Mouse (Mus musculus) hindbrain, embryonic 10.5 days (tissue): ENCODE measurements around the gene Drap1. TPM values are rescaled to one million over a fixed set of nuclear protein-coding genes. Genes with fewer than 3 reads are reported as not detected.

Experiments
- DNase-seq: peaks from one replicate; pipeline ENCODE4 v3.0.0-alpha.2; 2017; ENCODE audit warnings: low spot score
- H3K27ac ChIP-seq: fragments of 300-500 bp; sonication (generic); 2 replicates; pipeline ENCODE4 v1.5.1; 2016; ENCODE audit warnings: mild to moderate bottlenecking, moderate library complexity
- H3K27me3 ChIP-seq: fragments of 300-500 bp; sonication (generic); 2 replicates; pipeline ENCODE4 v1.6.1; 2016; ENCODE audit warnings: mild to moderate bottlenecking; ENCODE audit not compliant: poor library complexity, insufficient read depth, severe bottlenecking
- H3K36me3 ChIP-seq: fragments of 300-500 bp; sonication (generic); 2 replicates; pipeline ENCODE4 v1.6.1; 2016; ENCODE audit warnings: mild to moderate bottlenecking, moderate library complexity
- H3K4me1 ChIP-seq: fragments of 300-500 bp; sonication (generic); replicated peaks from 2 replicates; pipeline ENCODE4 v1.6.1; 2016; ENCODE audit warnings: mild to moderate bottlenecking
- H3K4me3 ChIP-seq: fragments of 300-500 bp; sonication (generic); 2 replicates; pipeline ENCODE4 v1.5.1; 2016; ENCODE audit warnings: mild to moderate bottlenecking, moderate library complexity
- H3K9me3 ChIP-seq: fragments of 300-500 bp; sonication (generic); 2 replicates; pipeline ENCODE4 v1.6.1; 2016; ENCODE audit warnings: mild to moderate bottlenecking, moderate library complexity
- WGBS: fragments of 180-500 bp; shearing (Covaris S2); methylation state at CpG from one replicate; pipeline ENCODE4 v1.1.7; 2016; 5-methylcytosine and 5-hydroxymethylcytosine counted together
- polyA plus RNA-seq: library from polyadenylated mRNA; unstranded; fragments of >200 nt; fragmentation: Nextera tagmentation; extraction: Ambion mirVana; gene quantifications from 2 replicates; pipeline ENCODE4 v1.2.1, GENCODE M21; 2016

The Drap1 gene
- polyA plus RNA-seq = 223 and 271 TPM in 2 replicates

DNA sequence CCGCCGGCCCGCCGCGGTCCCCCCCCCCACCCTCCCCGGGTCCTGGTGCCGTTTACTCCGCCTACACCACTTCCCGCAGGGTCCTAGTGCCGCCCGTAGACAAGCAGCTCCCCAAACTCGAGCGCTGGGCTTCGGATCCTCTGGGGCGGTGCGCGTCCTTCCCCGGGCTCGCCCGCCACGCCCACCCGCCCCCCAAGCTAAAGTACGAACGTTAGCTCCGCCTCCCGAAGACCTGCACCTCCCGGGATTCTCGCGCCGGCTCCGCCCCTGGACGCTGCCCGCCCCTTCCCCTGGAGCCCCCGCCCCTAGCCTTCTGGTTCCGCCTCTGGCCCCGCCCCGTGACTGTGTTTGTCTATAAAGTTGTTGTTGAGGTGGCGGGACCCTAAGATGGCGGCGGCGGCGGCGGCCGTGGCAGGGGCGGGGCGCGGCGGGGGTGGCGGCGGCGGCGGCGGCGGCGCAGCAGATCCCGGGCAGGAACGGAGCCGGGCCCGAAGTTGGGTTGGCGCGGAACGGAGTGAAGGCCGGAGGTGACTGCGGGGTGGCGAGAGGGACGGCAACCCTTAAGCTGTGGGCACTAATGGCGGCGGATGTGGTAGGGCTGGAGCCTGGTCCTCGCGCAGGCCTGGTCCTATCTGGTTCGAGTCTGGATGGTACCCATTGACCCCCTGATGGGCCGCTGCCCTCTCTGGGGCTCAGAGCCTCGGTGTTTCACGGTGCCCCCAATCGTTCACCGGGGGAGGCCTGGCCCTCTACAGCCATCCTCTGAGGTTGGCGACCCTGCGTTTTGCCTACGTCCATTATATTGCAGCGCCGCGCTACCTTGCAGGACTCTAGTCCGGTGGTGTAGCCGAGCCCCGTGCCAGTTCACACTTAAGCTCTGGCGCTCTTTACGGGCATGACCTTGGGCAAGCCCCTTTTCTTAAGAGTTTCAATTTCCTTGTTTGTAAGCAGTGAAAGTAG lies at the start of gene Drap1, which contains the start of gene AI837181:
Gene Drap1, minus strand, starts transcription at position 198 of the 960 bp plus-strand sequence.
Gene AI837181, plus strand, starts transcription at position 363 of the 960 bp plus-strand sequence.
- peaks cover 57% of the 10 kb centered on the region for H3K36me3 ChIP-seq
- peaks cover 42% of the 10 kb centered on the region for H3K4me1 ChIP-seq

DNA sequence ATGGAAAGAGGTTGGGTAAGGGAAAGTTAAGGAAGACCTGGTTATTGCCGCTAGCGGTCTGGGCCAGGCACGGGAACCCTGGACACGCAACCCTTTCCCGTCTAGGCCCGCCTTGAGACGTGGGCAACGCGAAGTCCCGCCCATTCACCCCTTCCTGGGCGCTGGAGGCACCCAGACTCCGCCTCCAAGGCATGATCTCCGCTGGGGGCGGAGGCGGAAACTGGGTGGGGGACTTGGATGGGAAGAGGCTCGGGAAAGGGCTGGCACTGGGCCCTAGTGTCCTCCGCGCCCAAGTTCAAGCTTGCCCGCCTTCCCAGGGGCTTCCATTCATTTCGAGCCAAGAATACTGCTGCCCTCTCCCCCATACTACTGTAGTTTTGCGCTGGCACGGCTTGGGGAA lies 48.9 kb upstream of the Drap1 start, which contains the start of gene Efemp2:
Gene Efemp2, plus strand, starts transcription at position 235 of the 400 bp plus-strand sequence.
- DNase-seq = peak; percentile 75
- 3% methylated on average over 22 of the region's 22 CpGs for WGBS

More for the DNA sequence above, at the start of gene Drap1, which contains the start of gene AI837181:
- peak; percentile 97 for DNase-seq
- Histone ChIP-seq H3K27ac (peak within 1 kb of the TSS; percentile 98), H3K4me3 (peak within 1 kb of the TSS; percentile 90), H3K9me3 (no peaks in the 10 kb centered on the region), H3K27me3 (no peaks in the 10 kb centered on the region)
- under 1% methylated on average over 87 of the region's 87 CpGs for WGBS

DNA sequence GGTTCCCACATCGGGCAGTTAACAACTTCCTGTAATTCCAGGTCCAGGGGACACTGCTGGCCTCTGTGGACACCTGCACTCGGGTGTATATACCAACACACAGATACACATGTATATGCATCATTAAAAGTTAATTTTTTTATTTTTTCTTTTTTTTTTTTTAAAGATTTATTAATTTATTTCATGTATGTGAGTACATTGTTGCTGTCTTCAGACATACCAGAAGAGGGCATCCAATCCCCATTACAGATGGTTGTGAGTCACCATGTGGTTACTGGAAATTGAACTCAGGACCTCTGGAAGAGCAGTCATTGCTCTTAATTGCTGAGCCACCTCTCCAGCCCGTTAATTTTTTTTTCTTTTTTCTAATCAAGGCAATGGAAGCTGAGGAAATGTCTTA lies 48.1 kb upstream of the Drap1 start:
- H3K27ac ChIP-seq = no peak overlapping the region
- no peak overlapping the region for H3K4me3 ChIP-seq
- peaks cover 18% of the 10 kb centered on the region for H3K27me3 ChIP-seq
- no peaks in the 10 kb centered on the region for H3K9me3 ChIP-seq
- H3K4me1 ChIP-seq = peaks cover 31% of the 10 kb centered on the region
- peaks cover 12% of the 10 kb centered on the region for H3K36me3 ChIP-seq
- no peak for DNase-seq
- WGBS = 76% methylated on average over 3 of the region's 3 CpGs

More for the DNA sequence above, 48.9 kb upstream of the Drap1 start, which contains the start of gene Efemp2:
- Histone ChIP-seq H3K4me1 (peaks cover 27% of the 10 kb centered on the region), H3K27ac (peak within 1 kb of the TSS; percentile 94), H3K4me3 (peak within 1 kb of the TSS; percentile 76), H3K27me3 (peaks cover 18% of the 10 kb centered on the region), H3K9me3 (no peaks in the 10 kb centered on the region), H3K36me3 (peaks cover 14% of the 10 kb centered on the region)

DNA sequence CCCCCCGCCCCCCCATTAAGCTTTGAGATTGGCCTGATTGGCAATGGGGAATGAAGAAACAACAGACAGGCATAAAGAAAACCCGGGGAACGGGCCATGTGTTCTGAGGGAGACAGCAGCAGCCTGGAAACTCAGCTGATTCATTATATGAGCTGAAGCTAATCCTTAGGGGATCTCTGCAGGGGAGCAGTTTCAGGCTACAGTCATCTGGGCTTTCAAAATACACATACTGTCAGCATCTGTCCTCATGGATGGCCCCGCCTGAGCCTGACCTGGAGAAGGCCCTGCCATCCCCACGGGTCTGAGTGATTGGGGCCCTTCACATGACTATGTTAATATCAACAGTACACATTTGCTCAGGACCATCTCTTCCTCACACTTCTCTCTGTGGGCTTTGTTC lies 47.1 kb upstream of the Drap1 start:
- DNase-seq = no peak
- 55% methylated on average over 5 of the region's 5 CpGs for WGBS
- no peaks in the 10 kb centered on the region for H3K9me3 ChIP-seq
- peaks cover 17% of the 10 kb centered on the region for H3K36me3 ChIP-seq
- no peak overlapping the region for H3K4me3 ChIP-seq
- H3K27ac ChIP-seq = no peak overlapping the region; the same call in 1 of the 2 replicates
- H3K27me3 ChIP-seq = peaks cover 18% of the 10 kb centered on the region
- peaks cover 31% of the 10 kb centered on the region for H3K4me1 ChIP-seq

DNA sequence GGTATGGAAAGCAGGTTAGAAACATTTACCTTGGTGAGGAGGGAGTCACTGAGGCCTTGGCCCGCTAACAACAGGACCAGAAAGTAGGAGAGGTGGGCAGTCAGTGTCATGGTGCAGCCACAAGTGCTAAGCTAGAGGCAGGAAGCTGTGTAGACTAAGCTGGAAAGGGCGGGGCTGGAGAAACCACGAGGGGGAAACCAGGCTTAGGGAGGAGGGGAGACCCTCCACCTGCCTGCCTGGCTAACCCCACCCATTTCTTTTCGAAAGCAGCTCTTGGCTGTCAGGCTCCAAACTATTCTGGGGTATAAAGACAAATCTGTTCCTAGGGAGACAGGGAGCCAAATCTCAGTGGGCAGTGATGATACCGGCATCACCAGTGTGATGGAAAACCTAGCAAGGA lies 43.6 kb upstream of the Drap1 start, which contains the start of gene Ctsw:
Gene Ctsw, minus strand, starts transcription at position 134 of the 400 bp plus-strand sequence.
- no peaks in the 10 kb centered on the region for H3K9me3 ChIP-seq
- H3K27ac ChIP-seq = no peak within 1 kb of the TSS
- WGBS = 67% methylated on average over 5 of the region's 5 CpGs
- DNase-seq = no peak
- H3K4me1 ChIP-seq = peaks cover 14% of the 10 kb centered on the region
- H3K36me3 ChIP-seq = peaks cover 51% of the 10 kb centered on the region
- peaks cover 4% of the 10 kb centered on the region for H3K27me3 ChIP-seq
- H3K4me3 ChIP-seq = no peak within 1 kb of the TSS

DNA sequence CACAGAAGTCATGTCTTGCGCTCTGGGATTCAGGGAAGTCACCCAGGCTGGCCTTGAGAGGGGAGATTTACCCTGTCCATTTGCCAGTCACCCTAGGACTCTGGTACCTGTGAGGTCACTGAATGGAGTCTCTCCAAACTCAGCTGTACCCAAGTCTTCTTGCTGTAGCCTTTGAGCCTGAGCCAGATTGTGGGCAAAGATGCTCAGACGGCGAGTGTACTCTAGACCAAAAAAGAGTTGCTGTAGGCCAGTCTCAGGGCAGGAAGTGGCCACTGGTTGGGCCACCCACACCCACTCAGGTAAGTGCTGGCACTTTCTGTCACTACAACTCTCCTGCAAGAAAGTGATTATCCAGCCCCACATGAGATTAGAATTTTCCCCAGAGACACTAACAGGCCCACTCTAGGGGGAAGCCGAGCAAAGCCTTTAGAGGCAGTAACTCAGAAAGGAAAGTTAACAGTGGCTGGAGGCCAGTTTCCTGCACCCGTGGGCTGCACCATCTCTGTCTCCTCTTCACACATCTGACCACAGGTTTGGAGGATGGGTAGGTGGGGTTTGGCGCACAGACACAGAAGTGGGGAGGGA lies 42.2 kb upstream of the Drap1 start:
- no peak overlapping the region for H3K4me3 ChIP-seq
- DNase-seq = no peak
- no peak overlapping the region for H3K27ac ChIP-seq
- peaks cover 63% of the 10 kb centered on the region for H3K36me3 ChIP-seq
- H3K9me3 ChIP-seq = no peaks in the 10 kb centered on the region
- no peaks in the 10 kb centered on the region for H3K27me3 ChIP-seq
- peaks cover 14% of the 10 kb centered on the region for H3K4me1 ChIP-seq
- 87% methylated on average over 6 of the region's 6 CpGs for WGBS

DNA sequence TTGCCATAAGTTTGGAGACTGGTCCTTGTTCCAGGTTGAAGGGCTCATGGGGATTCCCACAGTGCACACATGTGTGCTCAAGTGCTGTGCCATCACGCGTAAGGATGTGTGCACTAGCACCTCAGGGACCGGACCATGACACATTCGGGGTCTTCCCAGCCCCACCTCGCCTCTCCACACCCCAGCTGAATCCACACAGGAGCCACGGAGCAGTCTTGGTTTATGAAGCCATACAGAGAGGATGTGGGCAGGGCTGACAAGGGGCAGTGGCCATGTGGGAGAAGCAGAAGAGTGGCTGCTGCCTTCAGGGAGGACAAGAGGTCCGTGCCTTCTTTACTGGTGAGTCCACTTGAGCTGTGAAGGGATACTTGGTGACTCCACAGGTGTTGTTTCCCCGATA lies 40.3 kb upstream of the Drap1 start:
- DNase-seq = no peak
- H3K4me3 ChIP-seq = no peak overlapping the region
- no peaks in the 10 kb centered on the region for H3K9me3 ChIP-seq
- H3K27me3 ChIP-seq = no peaks in the 10 kb centered on the region
- peaks cover 24% of the 10 kb centered on the region for H3K4me1 ChIP-seq
- H3K27ac ChIP-seq = no peak overlapping the region
- 95% methylated on average over 8 of the region's 8 CpGs for WGBS
- H3K36me3 ChIP-seq = peaks cover 63% of the 10 kb centered on the region

DNA sequence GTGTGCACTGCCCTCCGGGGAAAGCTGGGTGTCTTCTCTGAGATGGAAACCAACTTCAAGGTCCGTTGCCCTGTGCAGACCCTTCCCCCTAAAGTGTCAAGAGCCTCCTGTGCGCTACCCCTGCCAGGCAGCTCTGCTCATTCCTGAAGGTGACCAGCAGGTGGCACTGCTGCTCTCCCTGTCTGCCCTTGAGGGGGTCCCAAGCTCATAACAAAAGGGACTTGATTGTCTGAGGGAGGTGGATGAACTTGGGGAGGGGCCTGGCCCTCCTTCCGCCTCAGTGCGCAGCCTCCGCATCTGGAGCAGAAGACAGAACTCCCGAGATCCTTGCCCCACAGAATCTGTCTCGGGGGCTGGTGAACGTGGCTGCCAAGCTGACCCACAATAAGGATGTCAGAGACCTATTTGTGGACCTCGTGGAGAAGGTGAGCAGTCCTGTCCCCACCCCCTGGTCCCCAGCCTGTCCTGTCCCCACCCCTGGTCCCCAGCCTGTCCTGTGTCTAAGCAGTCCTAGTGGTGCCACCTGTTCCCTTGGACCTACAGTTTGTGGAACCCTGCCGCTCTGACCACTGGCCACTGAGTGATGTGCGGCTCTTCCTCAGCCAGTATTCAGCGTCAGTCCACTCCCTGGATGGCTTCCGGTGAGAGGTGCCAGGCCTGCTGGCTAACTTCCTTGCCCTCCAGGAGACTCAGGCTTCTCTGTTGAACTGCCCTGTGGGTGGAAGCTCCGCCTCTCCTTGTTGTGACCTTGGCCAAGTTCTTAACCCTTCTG lies 39.2 kb upstream of the Drap1 start:
- H3K36me3 ChIP-seq = peaks cover 63% of the 10 kb centered on the region

DNA sequence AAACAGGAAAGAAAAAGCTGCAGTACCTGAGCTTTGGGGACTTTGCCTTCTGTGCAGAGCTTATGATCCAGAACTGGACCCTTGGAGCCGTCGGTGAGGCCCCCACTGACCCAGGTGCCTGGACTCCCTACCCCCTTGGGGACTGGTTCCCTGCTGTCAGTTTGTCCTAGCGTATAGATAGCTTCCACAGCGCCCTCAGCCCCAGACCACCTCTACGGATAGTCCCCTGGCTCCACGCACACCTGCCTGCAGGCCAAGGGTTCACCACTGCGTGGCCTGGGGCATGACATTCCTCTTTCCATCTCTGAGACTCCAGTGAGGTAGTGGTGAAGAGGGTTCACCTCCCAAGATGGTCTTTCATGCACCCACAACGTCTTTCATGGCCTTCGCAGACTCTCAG lies 38.4 kb upstream of the Drap1 start:
- Histone ChIP-seq H3K27me3 (peaks cover 16% of the 10 kb centered on the region), H3K36me3 (peaks cover 60% of the 10 kb centered on the region), H3K27ac (no peak overlapping the region), H3K4me1 (peaks cover 26% of the 10 kb centered on the region), H3K4me3 (peak overlapping the region; percentile 39; the same call in 1 of the 2 replicates), H3K9me3 (no peaks in the 10 kb centered on the region)
- no peak for DNase-seq
- WGBS = 86% methylated on average over 9 of the region's 9 CpGs

More for the DNA sequence above, 39.2 kb upstream of the Drap1 start:
- peaks cover 9% of the 10 kb centered on the region for H3K27me3 ChIP-seq
- DNase-seq = peak; percentile 80
- peaks cover 27% of the 10 kb centered on the region for H3K4me1 ChIP-seq
- H3K27ac ChIP-seq = peak overlapping the region; percentile 87
- no peaks in the 10 kb centered on the region for H3K9me3 ChIP-seq
- peak overlapping the region; percentile 39 for H3K4me3 ChIP-seq
- 55% methylated on average over 15 of the region's 15 CpGs for WGBS

DNA sequence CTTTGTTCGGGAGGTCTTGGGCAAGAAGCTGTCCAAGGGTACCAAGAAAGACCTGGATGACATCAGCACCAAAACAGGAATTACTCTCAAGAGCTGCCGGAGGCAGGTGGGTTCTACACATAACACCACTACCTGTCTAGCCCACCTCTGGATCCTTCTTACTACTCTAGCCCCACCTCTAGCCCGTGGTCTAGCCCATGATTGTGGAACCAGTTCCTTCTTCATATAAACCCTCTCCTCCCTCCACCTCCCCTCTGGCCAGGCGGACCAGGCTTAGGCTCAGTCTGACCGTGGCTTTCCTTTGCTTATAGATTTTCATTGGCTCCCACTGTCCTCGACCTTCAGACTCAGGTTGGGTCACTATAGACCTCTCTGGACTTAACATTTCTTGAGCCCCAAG lies 36.6 kb upstream of the Drap1 start:
- H3K4me3 ChIP-seq = peak overlapping the region; percentile 87
- no peak for DNase-seq
- no peaks in the 10 kb centered on the region for H3K9me3 ChIP-seq
- 91% methylated on average over 6 of the region's 6 CpGs for WGBS
- peaks cover 16% of the 10 kb centered on the region for H3K27me3 ChIP-seq
- H3K27ac ChIP-seq = no peak overlapping the region
- peaks cover 43% of the 10 kb centered on the region for H3K4me1 ChIP-seq
- H3K36me3 ChIP-seq = peaks cover 42% of the 10 kb centered on the region

DNA sequence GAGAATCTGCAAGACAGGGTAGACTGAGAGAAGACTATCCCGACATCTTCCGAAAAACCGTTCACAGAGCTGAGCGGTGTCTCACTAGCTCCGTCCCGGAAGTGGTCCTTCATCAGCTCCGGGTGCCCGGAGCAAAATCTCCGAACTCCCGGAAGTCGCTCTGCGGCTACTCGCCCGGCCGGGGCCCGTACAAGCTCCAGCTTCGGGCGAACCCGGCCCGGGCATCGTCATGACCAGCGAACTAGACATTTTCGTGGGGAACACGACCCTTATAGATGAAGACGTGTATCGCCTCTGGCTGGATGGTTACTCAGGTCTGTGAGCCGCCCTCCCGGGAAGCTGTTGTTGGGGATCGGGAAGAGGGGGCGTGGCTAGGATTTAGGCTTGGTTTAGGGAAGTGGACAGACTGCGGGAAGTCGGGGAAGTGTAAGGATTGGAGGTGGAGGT lies 35.7 kb upstream of the Drap1 start, which contains the start of gene Fibp:
Gene Fibp, plus strand, starts transcription at position 151 of the 447 bp plus-strand sequence.
- Histone ChIP-seq H3K27ac (peak within 1 kb of the TSS; percentile 88), H3K27me3 (peaks cover 22% of the 10 kb centered on the region), H3K4me3 (peak within 1 kb of the TSS; percentile 87), H3K4me1 (peaks cover 52% of the 10 kb centered on the region), H3K36me3 (peaks cover 33% of the 10 kb centered on the region), H3K9me3 (no peaks in the 10 kb centered on the region)
- under 1% methylated on average over 32 of the region's 32 CpGs for WGBS
- peak; percentile 93 for DNase-seq

DNA sequence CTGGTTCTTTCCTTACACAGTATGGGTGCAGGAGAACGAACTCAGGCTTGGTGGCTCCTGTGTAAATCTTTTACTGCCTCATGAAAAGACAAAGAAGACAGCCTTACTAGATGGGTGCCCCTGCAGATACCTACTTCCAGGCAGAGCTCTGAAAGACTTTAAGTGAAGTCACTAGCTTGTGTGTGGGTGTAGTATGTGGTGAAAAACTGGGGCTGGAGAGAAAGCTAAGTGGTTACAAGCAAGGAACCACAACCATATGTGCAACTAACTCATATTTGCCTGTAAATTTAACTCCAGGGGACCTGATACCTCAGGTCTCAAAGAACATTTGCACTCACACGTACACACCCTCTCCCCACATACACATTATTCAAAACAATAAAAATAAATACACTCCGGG lies 35.1 kb upstream of the Drap1 start:
- Histone ChIP-seq H3K4me1 (peaks cover 58% of the 10 kb centered on the region), H3K4me3 (peak overlapping the region; percentile 87), H3K27me3 (peaks cover 22% of the 10 kb centered on the region), H3K9me3 (no peaks in the 10 kb centered on the region), H3K36me3 (peaks cover 29% of the 10 kb centered on the region), H3K27ac (peak overlapping the region; percentile 88)
- no peak for DNase-seq
- 26% methylated on average over 3 of the region's 3 CpGs for WGBS
